ENCODE assay signal across 8 mouse cellular contexts in genomic region chr5:71092475-71092874, GRCm38 (mm10). TPM values are rescaled to one million over a fixed set of nuclear protein-coding genes. Genes with fewer than 3 reads are reported as not detected.
A peak's percentile ranks its signal among the peaks of the same experiment; 100 is the strongest.
DNase-seq lines count a peak whose midpoint lies in the region; ATAC-seq and TF ChIP-seq lines count a peak whose summit lies in the region.

No protein-coding gene starts in this region.

- peak; percentile 35 to 78 for DNase-seq in frontal cortex, adult 2 months (ENCODE audit: extremely low spot score in 1 of 2, low spot score in 1 of 2)
- peak; percentile 25 for DNase-seq in embryonic facial prominence, embryonic 10.5 days (ENCODE audit: low spot score)
- DNase-seq in left cerebral cortex, adult 2 months (ENCODE audit: extremely low spot score in 1 of 2, low spot score in 2 of 2), result peak; percentile 48 to 60
- peak; percentile 76 for DNase-seq in retina, embryonic 14.5 days (ENCODE audit: low spot score)
- no peak for DNase-seq in spleen, postnatal 4 days (ENCODE audit: low spot score in 2 of 2)
- DNase-seq in cerebellum, adult 8-10 months, result no peak

- peaks cover 3% of the 10 kb centered on the region; the same call in 1 of the 2 replicates for H3K4me1 ChIP-seq in embryonic facial prominence, embryonic 10.5 days
- 0 out of 2 replicates have a peak, but pooled peaks cover 12% of the 10 kb centered on the region for H3K4me1 ChIP-seq in kidney, embryonic 16.5 days (ENCODE audit: insufficient read depth, low read length)

- H3K4me2 ChIP-seq in kidney, embryonic 16.5 days (replicated peaks; ENCODE audit: low read depth, low read length), result no peak overlapping the region

- peak; percentile 52 for TF ChIP-seq CTCF in left cerebral cortex, adult 2 months (IDR thresholded peaks at IDR 0.05)

- no peak for ATAC-seq in frontal cortex, adult (ENCODE audit: low TSS enrichment)
- no peak for ATAC-seq in kidney, embryonic 16.5 days (ENCODE audit: low FRiP score, low TSS enrichment)

- intact Hi-C loops in left cerebral cortex, adult 2 months (cut with DNase I), result loop anchor here (5.0 to 10.0 kb wide), 4 partner anchors 95 to 1500 kb away; partner anchors contain the start of gene Gnpda2

- no peaks in the 10 kb centered on the region for H3K36me3 ChIP-seq in embryonic facial prominence, embryonic 10.5 days (replicated peaks)
- H3K36me3 ChIP-seq in kidney, embryonic 16.5 days (ENCODE audit: insufficient read depth, low read length), result no peaks in the 10 kb centered on the region

- H3K9me3 ChIP-seq in embryonic facial prominence, embryonic 10.5 days, result no peaks in the 10 kb centered on the region
- no peaks in the 10 kb centered on the region for H3K9me3 ChIP-seq in kidney, embryonic 16.5 days (ENCODE audit: low read length)

- H3K4me3 ChIP-seq in embryonic facial prominence, embryonic 10.5 days, result no peak overlapping the region
- H3K4me3 ChIP-seq in left cerebral cortex, adult 2 months, result peak overlapping the region; percentile 81
- no peak overlapping the region for H3K4me3 ChIP-seq in kidney, embryonic 16.5 days (ENCODE audit: low read length)

- H3K27me3 ChIP-seq in embryonic facial prominence, embryonic 10.5 days (replicated peaks; ENCODE audit: low read depth, poor library complexity, severe bottlenecking), result peaks cover 39% of the 10 kb centered on the region
- peaks cover 25% of the 10 kb centered on the region for H3K27me3 ChIP-seq in kidney, embryonic 16.5 days (ENCODE audit: insufficient read depth, low read length)

- H3K27ac ChIP-seq in embryonic facial prominence, embryonic 10.5 days (replicated peaks), result no peak overlapping the region
- H3K27ac ChIP-seq in left cerebral cortex, adult 2 months, result peak overlapping the region; percentile 42; the same call in 1 of the 2 replicates
- H3K27ac ChIP-seq in kidney, embryonic 16.5 days (ENCODE audit: low read length), result no peak overlapping the region

- no peak overlapping the region for H3K9ac ChIP-seq in kidney, embryonic 16.5 days (replicated peaks; ENCODE audit: low read length)

RNA-seq across cellular contexts. Expression of gene Gabra2, which starts 3.2 kb away (rescaled TPM):
- 46.2 and 57.3 TPM in 2 replicates for polyA plus RNA-seq in frontal cortex, adult 2 months (2012; rRNA removed)
- 0.84 and 0.93 TPM in 2 replicates for polyA plus RNA-seq in embryonic facial prominence, embryonic 10.5 days (2016; fragmentation: Nextera tagmentation; extraction: Ambion mirVana)
- 10 to 100 TPM; 91.3 to 96.7 TPM for total RNA-seq in left cerebral cortex, adult 2 months (2021)
- polyA plus RNA-seq in kidney, embryonic 16.5 days (2015; fragmentation: Nextera tagmentation; extraction: Ambion mirVana), result 1.6 and 1.7 TPM in 2 replicates

Comparison
In these comparisons a context has a peak if more than half of its experiments do, and no peak if none do; other contexts are left out.
1. DNase-seq: peak in frontal cortex, adult 2 months (2 of 2), embryonic facial prominence, embryonic 10.5 days (single experiment), left cerebral cortex, adult 2 months (2 of 2) and retina, embryonic 14.5 days (single experiment); none in spleen, postnatal 4 days (0 of 2) and cerebellum, adult 8-10 months (single experiment).
2. RNA of gene Gabra2, which starts 3.2 kb away (polyA plus RNA-seq): 46.2 to 57.3 TPM in frontal cortex, adult 2 months; 1.6 to 1.7 TPM in kidney, embryonic 16.5 days and 0.84 to 0.93 TPM in embryonic facial prominence, embryonic 10.5 days; every median in the first group is over 10 times any median in the second.